Mouse (Mus musculus): ENCODE results near the gene Aebp2.
"Not testable (repeated sequence)": the region's sequence is repeated elsewhere in the genome, so short reads cannot be mapped to it uniquely, and the experiment has no call there.

Gene Aebp2

DNA sequence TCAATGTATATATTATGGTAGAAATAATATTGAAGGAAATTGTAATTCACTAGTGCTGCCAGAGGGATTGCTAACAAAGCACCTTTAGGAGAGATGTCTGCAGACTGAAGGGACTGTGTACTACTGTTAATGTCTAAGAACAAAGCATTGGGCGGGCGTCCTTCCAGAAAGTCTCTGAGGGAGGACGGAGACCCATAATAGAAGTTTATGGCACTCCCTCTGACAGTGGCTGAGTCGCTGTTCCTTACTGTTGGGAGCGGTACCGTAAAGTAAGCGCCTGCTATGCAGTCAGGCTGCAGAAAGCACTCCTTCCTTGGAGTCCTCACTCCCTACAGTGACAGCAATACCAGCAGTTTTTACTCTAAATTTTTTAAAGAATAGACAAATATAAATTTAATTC lies 29.5 kb downstream of the Aebp2 start:
- CTCF ChIA-PET: no interaction called here

- CTCF ChIA-PET: no interaction called here
Observed at GRCm38 (mm10) chr6:140655451-140655850, 33.0 kb downstream of the Aebp2 start.

DNA sequence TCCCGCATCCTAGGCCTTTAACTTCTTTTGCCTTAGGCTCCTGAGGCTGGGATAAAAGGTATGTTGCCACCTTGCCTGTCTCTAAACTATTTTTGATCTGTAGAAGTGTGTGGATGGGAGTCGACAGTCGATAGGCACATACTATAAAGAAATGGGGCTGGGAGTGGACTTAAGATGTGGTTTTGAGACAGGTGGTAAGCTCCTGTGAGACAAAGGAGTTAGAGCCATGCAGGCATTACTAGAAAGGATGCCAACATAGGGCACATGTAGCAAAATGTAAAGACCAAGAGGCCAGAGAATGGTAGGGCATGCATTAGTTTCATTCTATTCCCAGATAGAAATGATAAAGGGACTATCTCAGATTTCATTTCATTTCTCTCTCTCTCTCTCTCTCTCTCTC lies 34.5 kb downstream of the Aebp2 start:
- CTCF ChIA-PET: interaction anchor here (0.7 kb wide), 1 partner anchor 59 kb away, joined by 5 read pairs; no protein-coding TSS in a partner anchor

DNA sequence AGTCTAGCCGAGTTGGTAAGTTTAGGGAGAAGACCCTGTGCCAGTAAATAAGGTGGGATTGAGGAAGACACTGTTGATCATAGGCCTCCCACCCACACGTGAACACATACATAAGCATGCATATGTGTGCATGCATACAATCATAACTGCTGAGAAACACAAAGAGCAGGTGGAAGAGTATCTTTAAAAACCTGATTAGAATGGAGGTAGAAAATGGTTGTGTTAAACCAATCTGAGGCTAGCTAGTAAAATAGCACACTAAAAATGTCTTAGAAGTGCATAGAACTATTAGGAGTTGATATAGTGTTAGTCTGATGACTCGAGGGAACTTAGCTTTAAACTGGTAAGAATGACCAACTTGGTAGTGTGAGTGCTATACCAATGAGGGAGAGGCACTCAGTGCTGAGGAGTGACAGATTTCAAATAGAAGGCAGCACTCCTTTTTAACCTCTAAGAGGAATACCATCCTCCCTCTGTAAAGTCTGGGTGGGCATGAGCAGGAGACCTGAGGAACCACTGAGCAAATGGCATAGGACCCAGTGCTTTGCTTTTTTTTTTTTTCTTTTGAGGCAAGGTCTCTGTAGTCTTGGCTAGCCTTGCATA lies 35.6 kb downstream of the Aebp2 start:
- CTCF ChIA-PET: no interaction called here

DNA sequence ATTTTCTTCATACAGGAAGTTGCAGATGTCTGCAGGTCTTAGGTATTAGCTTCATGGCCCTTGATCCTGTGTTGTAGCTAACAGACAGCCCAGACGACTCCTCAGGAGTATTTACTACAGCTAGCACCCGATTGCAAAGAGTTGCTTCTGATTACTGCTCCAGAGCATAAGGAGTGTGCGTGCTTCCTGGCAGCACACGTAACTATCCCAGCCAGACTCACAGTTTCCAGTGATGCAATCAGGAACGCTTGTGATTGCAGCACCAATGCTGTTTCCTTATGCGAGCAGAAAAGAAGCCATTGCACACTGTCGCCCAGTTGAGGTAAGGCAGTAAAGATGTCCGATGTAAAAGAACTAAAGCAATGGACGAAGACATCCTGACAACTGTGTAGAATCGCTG lies 38.6 kb downstream of the Aebp2 start:
- CTCF ChIA-PET: no interaction called here

GRCm38 (mm10) chr6:140661777-140662176 lies 39.3 kb downstream of the Aebp2 start:
- CTCF ChIA-PET: no interaction called here

- CTCF ChIA-PET: no interaction called here
Observed at GRCm38 (mm10) chr6:140662290-140662689, 39.8 kb downstream of the Aebp2 start.

- CTCF ChIA-PET: not testable (repeated sequence)
Observed at GRCm38 (mm10) chr6:140662697-140663096, 40.2 kb downstream of the Aebp2 start.

GRCm38 (mm10) chr6:140664611-140665010 lies 42.1 kb downstream of the Aebp2 start:
- CTCF ChIA-PET: no interaction called here

GRCm38 (mm10) chr6:140666486-140667240 lies 44.2 kb downstream of the Aebp2 start:
- CTCF ChIA-PET: no interaction called here

DNA sequence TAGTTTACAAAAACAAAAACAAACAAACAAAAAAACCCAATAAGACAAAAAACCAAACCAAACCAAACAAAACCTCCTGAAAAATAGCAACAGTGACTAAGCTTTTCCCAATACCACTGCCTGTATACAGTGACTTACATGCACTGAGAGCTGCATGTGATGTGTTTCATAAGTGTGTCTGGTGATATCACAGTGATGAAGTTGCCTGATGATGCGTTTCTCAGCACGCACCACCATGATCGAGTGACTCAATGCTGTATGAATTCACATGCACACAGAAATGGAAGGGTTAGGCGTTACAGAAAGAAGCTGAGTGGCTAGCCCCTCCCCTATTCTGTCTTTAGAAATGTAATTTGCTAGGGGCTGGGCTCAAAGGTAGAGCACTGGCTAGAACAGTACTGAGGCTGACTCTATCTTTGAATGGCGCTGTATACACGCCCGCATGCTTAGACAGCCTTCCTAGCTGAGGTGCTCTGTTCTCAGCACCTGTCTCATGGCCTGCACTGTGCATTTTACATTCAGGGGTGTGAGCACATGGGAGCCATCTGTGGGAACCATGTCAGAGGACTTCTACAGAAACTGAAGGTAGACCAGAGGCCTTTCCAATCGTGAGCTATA lies 44.9 kb downstream of the Aebp2 start:
- CTCF ChIA-PET: no interaction called here

- CTCF ChIA-PET: no interaction called here
Observed at GRCm38 (mm10) chr6:140674414-140674813, 52.0 kb downstream of the Aebp2 start.

GRCm38 (mm10) chr6:140676094-140676493 lies 53.6 kb downstream of the Aebp2 start:
- CTCF ChIA-PET: no interaction called here

- CTCF ChIA-PET: no interaction called here
Observed at GRCm38 (mm10) chr6:140677041-140677440, 54.6 kb downstream of the Aebp2 start.

- CTCF ChIA-PET: no interaction called here
Observed at GRCm38 (mm10) chr6:140677960-140678359, 55.5 kb downstream of the Aebp2 start.

- CTCF ChIA-PET: no interaction called here
Observed at GRCm38 (mm10) chr6:140678658-140679271, 56.3 kb downstream of the Aebp2 start.

GRCm38 (mm10) chr6:140680713-140681112 lies 58.2 kb downstream of the Aebp2 start:
- CTCF ChIA-PET: no interaction called here

GRCm38 (mm10) chr6:140682829-140683228 lies 60.4 kb downstream of the Aebp2 start:
- CTCF ChIA-PET: no interaction called here

- CTCF ChIA-PET: no interaction called here
Observed at GRCm38 (mm10) chr6:140684403-140684802, 61.9 kb downstream of the Aebp2 start.

DNA sequence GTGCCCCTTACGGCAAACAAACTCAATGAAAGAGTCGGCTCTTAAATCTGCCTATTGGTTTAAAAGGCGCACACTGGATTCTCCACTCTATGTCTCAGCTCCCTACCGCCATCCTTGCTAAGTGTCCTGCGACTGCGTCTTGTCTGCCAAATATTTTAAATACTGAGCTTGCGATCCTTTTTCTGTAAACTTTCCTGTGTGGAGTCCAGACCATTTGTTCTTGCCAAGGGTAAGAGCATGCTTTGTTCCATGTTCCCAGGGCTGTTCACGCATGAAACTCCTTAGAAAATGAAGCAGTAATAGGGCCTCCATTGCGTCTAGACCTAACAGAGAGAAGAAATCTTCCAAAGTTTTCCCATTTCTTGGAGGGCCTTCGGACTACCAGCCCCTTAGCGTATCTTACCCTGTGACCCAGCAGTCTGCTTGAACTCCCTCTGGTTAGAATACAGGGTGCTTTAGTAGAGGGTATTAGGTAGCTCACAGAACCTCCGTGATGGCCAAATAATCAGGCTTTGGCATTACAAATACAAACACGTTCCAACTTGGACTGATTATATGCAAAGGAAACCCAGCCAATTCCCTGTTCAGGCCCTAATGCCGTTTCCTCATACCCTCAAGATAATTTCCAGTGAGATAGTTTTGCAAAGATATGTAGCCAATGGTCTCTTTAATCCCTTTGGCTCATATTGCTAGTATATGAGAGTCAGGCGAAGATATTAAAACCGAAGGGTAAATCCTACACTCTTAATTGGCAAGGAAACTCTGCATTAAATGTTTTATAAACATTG lies 67.3 kb downstream of the Aebp2 start:
- CTCF ChIA-PET: no interaction called here

- CTCF ChIA-PET: no interaction called here
Observed at GRCm38 (mm10) chr6:140692160-140692559, 69.7 kb downstream of the Aebp2 start.

GRCm38 (mm10) chr6:140696192-140696879 lies 73.9 kb downstream of the Aebp2 start:
- CTCF ChIA-PET: no interaction called here

Measured in spleen, embryonic (tissue).